Mouse (Mus musculus): ENCODE data around the gene Hivep3.

Gene Hivep3

DNA sequence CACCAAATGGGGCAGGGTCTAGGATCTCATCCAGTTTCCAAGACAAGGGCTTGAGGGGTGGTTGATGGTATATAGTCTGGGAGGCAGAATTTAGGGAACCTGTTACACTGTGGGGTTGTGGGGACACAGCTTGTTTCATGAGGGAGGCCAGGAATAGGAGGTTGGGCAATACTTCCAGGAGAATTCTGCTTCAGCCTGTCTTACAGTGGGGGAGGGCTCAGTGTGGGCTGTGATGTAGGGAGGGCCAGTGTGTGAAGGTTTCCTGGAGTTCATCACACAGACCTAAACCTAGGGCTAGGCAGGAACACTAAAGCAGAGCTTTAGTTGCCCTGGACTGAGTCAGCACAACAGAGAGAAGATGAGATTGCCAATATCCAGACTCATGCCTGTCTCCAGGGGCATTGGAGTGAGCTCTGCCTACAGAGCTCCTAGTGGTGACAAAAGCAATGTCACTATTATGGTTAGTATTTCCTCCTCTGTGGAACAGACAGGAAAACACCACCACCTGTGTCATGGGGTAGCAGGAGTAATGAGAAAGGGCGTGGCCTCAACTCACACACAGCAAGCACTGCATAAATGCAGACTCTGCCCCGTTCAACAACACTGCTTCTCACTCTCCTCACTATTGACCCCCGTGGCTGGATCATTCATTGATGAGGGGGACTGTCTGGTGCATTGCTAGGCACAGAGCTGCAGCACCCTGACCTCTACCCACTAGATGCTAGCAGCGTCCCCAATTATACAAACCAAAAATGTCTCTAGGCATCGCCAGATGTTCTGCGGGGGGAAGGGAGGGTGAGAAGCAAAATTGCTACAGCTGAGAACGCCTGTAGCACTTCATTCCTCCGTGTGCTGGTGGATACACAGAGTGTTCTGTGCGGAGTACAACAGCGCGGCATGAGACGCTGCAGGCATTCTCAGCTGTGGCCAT lies 213.9 kb downstream of the Hivep3 start:
- DNase-seq (ENCODE audit: low spot score in 2 of 2), result no peak

DNA sequence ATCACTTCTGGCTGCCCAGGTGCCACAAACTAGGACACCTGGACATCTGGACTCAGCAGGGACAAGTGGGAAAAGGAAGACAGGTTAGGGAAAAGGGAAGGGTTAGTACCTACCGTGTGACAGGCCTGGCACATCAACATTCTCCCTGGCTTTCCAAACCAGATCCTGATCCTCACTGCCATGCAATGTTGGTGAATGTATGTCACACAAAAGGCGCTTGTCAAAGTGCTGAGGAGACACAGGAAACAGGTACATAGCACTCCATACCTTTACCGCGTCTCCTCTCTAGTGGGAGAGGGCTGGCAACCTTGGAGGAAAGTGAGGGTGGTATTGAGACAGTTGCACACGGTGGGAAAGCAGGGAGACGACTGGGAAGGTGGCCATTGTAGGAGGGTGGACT lies 214.8 kb downstream of the Hivep3 start:
- DNase-seq (ENCODE audit: low spot score in 2 of 2), result no peak

GRCm38 (mm10) chr4:119948922-119949614 lies 215.5 kb downstream of the Hivep3 start:
- no peak for DNase-seq (ENCODE audit: low spot score in 2 of 2)

DNA sequence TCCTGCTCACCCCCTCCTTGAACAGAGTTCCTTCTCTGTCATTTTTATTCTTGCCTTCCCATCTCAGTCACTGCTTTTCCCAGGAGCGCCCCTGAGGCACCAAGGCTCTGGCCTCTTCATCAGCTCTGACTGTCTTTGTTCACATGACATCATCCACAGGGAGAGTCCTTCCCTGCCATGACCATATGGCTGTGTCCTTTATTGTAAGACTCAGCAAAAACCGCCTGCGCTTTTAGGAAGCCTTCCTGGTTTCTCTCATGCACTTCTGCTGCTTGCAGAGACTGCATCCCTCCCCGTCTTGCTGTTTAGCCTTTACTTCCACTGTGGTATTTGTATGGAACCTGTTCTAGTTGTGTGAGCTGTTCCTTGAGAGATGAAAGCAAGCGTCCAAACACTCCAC lies 216.6 kb downstream of the Hivep3 start:
- no peak for DNase-seq (ENCODE audit: low spot score in 2 of 2)

- DNase-seq (ENCODE audit: low spot score in 2 of 2), result no peak
Observed at GRCm38 (mm10) chr4:119951081-119951480, 217.5 kb downstream of the Hivep3 start.

DNA sequence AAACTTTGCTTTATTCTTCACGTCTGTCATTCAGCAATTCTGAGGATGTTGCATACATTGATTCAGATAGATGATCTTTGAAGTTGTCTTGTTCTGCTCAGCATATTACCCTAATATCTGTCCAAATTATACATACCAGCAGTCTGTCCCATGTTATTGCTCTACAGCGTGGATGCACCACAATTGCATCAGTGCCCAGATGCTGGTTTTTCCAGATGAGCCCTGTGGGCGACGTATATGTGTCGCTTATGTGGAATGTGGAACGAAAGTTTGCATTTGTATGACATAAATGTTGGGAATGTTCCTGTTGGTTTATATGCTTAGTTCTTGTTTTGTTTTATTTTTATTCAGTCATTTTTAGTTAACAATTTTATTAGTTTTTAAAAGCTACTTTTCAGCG lies 221.4 kb downstream of the Hivep3 start:
- no peak for DNase-seq (ENCODE audit: low spot score in 2 of 2)

GRCm38 (mm10) chr4:119957970-119958369 lies 224.4 kb downstream of the Hivep3 start:
- DNase-seq (ENCODE audit: low spot score in 2 of 2), result no peak

DNA sequence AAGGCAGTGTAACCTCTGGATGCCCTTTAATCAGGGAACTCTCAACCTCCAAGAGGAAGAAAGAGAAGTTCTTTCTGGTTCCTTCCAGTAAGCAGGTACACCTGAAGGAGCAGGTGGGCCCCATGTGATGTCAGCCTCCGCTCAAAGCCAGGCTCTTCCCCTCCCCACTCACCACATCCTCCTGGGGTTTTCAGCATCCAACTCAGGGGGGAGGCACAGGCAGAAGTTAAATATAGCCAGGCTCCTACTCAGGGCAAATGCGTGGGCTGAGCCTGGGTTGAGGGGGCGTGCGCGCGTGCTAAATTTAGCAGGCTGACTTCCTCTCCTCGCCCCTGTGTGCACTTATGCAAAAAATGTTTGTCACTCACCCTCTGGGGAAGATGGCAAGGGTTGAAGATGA lies 225.7 kb downstream of the Hivep3 start:
- DNase-seq (ENCODE audit: low spot score in 2 of 2), result no peak

DNA sequence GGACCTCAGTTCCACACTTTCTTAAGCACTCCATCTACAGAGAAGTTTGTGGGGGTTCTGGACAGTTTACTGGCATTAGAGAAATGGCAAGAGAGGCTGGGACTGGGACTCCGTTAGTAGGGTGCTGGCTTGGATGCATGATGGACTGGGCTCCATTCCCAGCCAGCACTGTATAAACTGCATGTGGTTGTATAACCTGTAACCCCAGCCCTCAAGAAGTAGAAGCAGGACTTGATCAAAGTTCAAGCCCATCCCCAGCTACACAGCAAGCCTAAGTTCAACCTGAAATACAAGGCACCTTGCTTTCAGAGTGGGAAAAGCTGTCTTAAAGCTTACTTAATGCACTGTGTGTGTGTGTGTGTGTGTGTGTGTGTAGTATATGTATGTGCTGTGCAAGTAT lies 226.3 kb downstream of the Hivep3 start:
- no peak for DNase-seq (ENCODE audit: low spot score in 2 of 2)

DNA sequence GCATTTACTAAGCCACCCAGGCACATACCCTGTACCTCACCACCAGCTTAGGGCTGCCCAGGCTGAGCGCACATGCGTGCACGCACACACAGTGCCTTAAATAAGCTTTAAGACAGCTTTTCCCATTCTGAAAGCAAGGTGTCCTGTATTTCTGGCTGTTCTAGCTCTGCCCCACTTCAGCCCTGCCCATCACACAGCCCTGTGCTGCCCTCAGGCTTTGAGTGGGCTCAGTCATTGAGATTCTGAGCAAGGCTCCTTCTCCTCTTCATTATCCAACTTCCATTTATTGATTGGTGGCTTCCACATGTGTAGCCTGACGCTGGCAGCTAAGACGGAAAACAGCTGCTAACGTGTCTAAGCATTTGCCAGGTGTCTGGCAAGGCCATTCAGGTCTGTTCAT lies 226.9 kb downstream of the Hivep3 start:
- no peak for DNase-seq (ENCODE audit: low spot score in 2 of 2)

GRCm38 (mm10) chr4:119961164-119961563 lies 227.6 kb downstream of the Hivep3 start:
- DNase-seq (ENCODE audit: low spot score in 2 of 2), result no peak

DNA sequence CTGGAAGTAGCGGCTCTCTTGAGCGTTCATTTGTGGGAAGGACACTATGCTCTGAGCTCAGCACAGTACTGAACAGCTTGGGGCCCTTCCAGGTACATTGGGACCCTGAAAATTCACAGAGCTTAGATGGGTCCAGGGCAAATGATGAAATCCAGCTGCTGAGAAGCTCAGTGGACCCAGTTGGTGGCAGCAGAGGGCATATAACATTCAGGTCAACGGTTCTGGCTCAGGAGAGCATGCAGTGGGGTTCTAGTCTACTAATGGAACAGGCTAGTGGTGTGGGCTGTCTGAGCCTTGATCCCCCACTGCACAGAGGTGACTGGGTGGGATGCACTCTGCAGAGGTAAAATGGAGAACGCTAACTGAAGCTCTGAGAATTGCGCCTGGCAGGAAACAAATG lies 228.5 kb downstream of the Hivep3 start:
- DNase-seq (ENCODE audit: low spot score in 2 of 2), result no peak

DNA sequence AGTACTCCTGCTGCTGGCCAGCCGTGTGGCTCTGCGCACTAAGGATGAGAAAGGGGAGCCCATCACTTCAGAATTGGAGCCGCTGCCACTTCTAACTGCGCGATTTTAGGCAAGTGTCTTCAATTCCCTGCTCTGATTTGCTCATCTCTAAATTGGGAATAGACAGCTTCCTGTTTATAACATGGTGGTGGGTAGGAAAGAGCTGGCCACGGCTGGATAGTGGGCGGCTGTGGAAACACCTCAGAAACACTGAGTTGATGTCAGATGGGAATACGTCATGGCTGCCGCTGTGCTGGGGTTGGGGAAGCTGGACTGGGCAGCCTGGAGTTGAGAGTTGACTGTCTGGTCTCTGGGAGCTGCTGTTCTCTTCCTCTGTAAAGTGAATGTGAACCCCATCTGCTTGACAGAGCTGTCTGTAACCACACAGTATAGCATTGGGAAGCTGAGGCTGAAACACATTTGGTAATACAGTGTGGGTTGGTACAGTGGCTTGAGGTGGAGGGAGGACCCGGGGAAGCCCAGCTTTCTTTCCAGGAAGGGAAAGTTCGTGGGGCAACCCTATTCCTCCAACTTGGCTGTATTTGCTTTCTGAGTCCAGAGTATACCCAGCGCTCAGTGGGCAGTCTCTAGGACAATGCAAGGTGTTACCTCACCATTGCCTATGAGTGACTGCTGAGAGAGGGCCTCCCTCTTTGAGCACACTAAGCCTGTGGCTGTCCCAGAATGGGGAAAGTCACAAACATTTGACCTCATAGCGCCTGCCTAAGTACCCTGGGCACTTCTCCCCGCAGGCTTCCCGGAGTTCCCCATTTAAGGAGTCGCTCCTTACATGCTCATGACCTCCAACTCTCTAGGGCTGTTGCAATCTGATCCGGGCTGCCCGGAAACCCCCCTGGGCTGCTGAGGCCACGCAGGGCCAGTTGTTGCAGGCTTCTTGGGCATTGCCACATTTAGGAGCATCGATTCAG lies 232.8 kb downstream of the Hivep3 start:
- DNase-seq (ENCODE audit: low spot score in 2 of 2), result no peak

- no peak for DNase-seq (ENCODE audit: low spot score in 2 of 2)
Observed at GRCm38 (mm10) chr4:119967073-119967608, 233.6 kb downstream of the Hivep3 start.

DNA sequence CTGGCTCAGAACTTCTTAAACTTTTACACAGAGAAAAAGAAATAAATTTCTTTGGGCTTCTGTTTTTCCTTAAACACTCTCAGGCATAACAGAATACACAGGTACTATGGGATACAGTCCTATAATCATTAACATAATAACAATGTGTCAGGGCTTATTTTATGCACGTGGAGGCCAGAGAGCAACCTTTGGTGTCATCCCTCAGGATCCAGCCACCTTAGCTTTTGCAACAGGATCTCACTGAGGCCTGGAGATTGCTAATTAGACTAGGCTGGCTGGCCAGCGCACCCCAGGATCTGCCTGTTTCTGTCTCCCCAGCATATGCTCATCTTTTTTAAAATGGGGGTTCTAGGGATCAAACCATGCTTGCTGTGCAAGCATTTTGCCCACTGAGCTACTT lies 234.1 kb downstream of the Hivep3 start:
- DNase-seq (ENCODE audit: low spot score in 2 of 2), result no peak

- DNase-seq (ENCODE audit: low spot score in 2 of 2), result no peak
Observed at GRCm38 (mm10) chr4:119968071-119968470, 234.5 kb downstream of the Hivep3 start.

DNA sequence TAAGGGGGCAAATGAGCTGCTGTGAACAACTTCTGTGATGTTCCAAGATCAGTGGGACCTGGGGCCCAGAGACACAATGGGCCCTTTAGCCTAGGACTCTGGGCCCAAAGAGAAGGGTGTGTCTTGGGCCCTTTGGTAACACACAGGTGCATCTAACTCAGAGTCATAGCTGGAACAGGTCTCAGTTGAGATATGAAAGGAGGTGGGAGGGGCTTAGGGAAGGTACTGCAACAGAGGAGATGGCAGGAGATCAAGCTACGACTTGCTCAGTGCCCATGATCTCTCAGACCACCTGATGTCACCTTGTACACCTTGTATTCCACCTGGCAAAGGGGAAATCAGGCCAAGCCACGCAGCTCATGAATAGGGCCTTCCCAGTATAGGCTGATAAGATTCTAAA lies 235.3 kb downstream of the Hivep3 start:
- DNase-seq (ENCODE audit: low spot score in 2 of 2), result no peak

DNA sequence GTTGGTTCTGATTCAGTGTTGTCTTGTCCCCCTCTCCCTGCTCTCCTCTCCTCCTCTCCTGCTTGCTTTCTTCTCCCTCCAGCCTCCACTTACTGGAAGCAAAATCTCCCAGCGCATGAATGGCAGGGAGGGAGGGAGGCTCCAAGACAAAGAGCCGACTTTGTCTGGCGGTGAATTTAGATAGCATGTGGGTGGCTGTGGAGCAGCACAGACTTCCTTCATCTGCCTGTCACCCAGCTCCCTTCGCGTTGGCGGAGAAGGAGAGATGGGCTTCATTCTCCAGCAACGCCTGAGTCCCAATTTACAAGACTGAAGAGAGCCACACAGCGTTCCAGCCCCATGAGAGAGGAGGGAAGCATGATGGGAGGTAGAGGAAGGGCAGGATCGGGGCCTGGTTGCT lies 236.6 kb downstream of the Hivep3 start:
- peak; percentile 69 to 76 for DNase-seq (ENCODE audit: low spot score in 2 of 2)

GRCm38 (mm10) chr4:119972375-119972774 lies 238.8 kb downstream of the Hivep3 start:
- DNase-seq (ENCODE audit: low spot score in 2 of 2), result no peak

GRCm38 (mm10) chr4:119973729-119974605 lies 240.4 kb downstream of the Hivep3 start:
- no peak for DNase-seq (ENCODE audit: low spot score in 2 of 2)

- DNase-seq (ENCODE audit: low spot score in 2 of 2), result no peak
Observed at GRCm38 (mm10) chr4:119975242-119975641, 241.7 kb downstream of the Hivep3 start.

Measured in frontal cortex, postnatal 10 days (tissue).